Mouse (Mus musculus): ENCODE measurements around the gene Olfr361. TPM values are rescaled to one million over a fixed set of nuclear protein-coding genes. Genes with fewer than 3 reads are reported as not detected.
"Not testable (repeated sequence)": the region's sequence is repeated elsewhere in the genome, so short reads cannot be mapped to it uniquely, and the experiment has no call there.

Gene Olfr361
- total RNA-seq (2021): not detected
- long read RNA-seq, experiment 1: 0 reads
- long read RNA-seq, experiment 2: 0 reads

GRCm38 (mm10) chr2:37089190-37089589 lies at the start of gene Olfr361:
Gene Olfr361 (minus strand): TSS chr2:37089290.
- DNase-seq (ENCODE audit: low spot score in 2 of 2): not testable (repeated sequence)

- no peak for DNase-seq (ENCODE audit: low spot score in 2 of 2)
Observed at GRCm38 (mm10) chr2:37117810-37118209, 28.7 kb upstream of the Olfr361 start, which contains the start of gene Olfr362. Gene Olfr362 (minus strand): TSS chr2:37117910.

GRCm38 (mm10) chr2:37065446-37065845 lies 23.6 kb downstream of the Olfr361 start, which contains the start of gene Olfr360:
Gene Olfr360 (plus strand): TSS chr2:37065746.
- no peak for DNase-seq (ENCODE audit: low spot score in 2 of 2)

Other genes starting within 250 kb of the Olfr361 start
- not detected for gene Olfr350, start 243.0 kb downstream of the Olfr361 start, total RNA-seq (2021)
- gene Olfr351, start 226.6 kb downstream of the Olfr361 start, total RNA-seq (2021): not detected
- gene Olfr352, start 220.8 kb downstream of the Olfr361 start, total RNA-seq (2021): not detected
- gene Olfr353, start 196.4 kb downstream of the Olfr361 start, total RNA-seq (2021): not detected
- gene Olfr354, start 183.6 kb downstream of the Olfr361 start, total RNA-seq (2021): not detected
- not detected for gene Olfr355, start 160.4 kb downstream of the Olfr361 start, total RNA-seq (2021)
- gene Olfr356, start 152.2 kb downstream of the Olfr361 start, total RNA-seq (2021): not detected
- not detected for gene Olfr357, start 95.5 kb downstream of the Olfr361 start, total RNA-seq (2021)
- not detected for gene Olfr358, start 80.0 kb downstream of the Olfr361 start, total RNA-seq (2021)
- gene Olfr360, start 23.5 kb downstream of the Olfr361 start, total RNA-seq (2021): not detected
- not detected for gene Olfr362, start 28.6 kb upstream of the Olfr361 start, total RNA-seq (2021)
- gene Olfr364-ps1, start 50.0 kb upstream of the Olfr361 start, total RNA-seq (2021): not detected
- gene Olfr365, start 98.9 kb upstream of the Olfr361 start, total RNA-seq (2021): not detected
- not detected for gene Olfr366, start 122.3 kb upstream of the Olfr361 start, total RNA-seq (2021)
- not detected for gene Olfr368, start 237.2 kb upstream of the Olfr361 start, total RNA-seq (2021)

All from gastrocnemius, postnatal 4 days (tissue).